Mouse (Mus musculus): ENCODE measurements around the gene Dnmt3a. TPM values are rescaled to one million over a fixed set of nuclear protein-coding genes. Genes with fewer than 3 reads are reported as not detected.

Gene Dnmt3a
- polyA plus RNA-seq, 1 experiment from 2014 or later: 120 TPM

DNA sequence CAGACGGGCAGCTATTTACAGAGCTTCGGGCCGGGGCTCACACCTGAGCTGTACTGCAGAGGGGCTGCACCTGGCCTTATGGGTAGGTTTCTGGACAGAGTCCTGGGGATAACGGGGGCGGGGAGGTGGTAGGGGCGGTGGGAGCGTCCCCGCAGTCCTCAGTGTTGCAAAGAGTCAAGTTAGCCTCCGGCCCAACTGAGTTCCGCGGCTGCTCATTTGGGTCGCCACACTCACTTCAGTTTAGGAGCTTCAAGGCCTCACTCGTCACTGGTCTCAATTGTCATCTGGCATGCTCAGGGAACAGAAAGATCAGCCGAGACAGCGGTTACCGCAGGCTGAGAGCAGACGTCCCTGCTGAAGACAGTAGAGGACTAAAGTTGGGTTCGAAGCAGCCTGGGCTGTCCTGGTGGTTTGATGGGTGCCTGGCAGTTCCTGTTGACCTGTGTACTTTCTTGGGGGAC lies 86.0 kb downstream of the Dnmt3a start:
- Histone ChIP-seq H3K27me3 (replicated peaks) (no peaks in the 10 kb centered on the region), H3K36me3 (peaks cover 23% of the 10 kb centered on the region), H3K27ac (peak overlapping the region; percentile 91), H3K4me1 (replicated peaks) (peaks cover 55% of the 10 kb centered on the region), H3K9ac (peak overlapping the region; percentile 52), H3K9me3 (no peaks in the 10 kb centered on the region), H3K4me3 (replicated peaks) (peak overlapping the region; percentile 44), H3K4me2 (replicated peaks) (peak overlapping the region; percentile 83)
- 12% methylated on average over 18 of the region's 18 CpGs for WGBS
- peak; percentile 48 for ATAC-seq

DNA sequence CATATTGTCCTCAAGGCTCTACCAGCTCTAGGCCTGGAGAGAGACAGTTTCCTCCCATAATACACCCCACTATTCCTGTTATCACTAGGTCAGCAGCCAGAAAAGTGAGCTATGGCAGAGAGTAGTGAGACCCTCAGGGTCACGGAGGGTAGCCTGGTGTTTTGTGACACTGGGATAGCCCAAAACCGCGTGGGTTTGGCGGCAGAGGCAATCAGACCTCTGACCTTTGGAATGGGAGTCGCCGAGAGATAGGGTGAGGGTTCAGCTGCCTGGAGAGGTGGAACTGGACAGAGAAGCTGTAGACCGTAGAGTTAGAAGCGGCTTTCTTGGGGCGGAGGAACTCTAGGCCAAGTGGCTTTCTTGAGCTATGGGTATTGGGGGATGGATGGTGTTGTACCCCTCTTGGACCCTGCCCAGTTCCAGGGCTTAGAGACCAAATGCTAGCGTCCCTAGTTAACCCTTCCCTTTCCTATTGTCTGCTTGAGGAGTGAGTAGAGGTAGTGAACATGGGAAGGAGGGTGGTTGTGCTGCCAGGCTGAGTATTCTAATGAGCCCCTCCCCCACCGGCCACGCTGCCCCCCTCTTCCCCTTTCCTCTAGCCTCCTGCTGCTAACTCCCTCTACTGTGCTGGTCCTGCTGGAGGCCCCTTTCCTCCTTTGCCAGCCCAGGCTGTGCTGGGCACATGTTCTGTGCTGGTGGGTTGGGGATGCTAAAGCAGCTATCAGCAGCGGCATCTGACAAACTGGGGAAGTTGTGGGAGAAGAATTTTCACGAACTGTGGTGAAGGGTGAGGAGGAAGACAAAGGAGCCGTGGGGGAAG lies 86.6 kb downstream of the Dnmt3a start:
- H3K27me3 ChIP-seq (replicated peaks): no peaks in the 10 kb centered on the region
- H3K36me3 ChIP-seq: peaks cover 29% of the 10 kb centered on the region
- peak overlapping the region; percentile 91 for H3K27ac ChIP-seq
- H3K4me3 ChIP-seq (replicated peaks): peak overlapping the region; percentile 44
- peak; percentile 29 for ATAC-seq
- H3K9ac ChIP-seq: peak overlapping the region; percentile 52
- peaks cover 49% of the 10 kb centered on the region for H3K4me1 ChIP-seq (replicated peaks)
- H3K9me3 ChIP-seq: no peaks in the 10 kb centered on the region
- H3K4me2 ChIP-seq (replicated peaks): peak overlapping the region; percentile 83
- 12% methylated on average over 15 of the region's 15 CpGs for WGBS

DNA sequence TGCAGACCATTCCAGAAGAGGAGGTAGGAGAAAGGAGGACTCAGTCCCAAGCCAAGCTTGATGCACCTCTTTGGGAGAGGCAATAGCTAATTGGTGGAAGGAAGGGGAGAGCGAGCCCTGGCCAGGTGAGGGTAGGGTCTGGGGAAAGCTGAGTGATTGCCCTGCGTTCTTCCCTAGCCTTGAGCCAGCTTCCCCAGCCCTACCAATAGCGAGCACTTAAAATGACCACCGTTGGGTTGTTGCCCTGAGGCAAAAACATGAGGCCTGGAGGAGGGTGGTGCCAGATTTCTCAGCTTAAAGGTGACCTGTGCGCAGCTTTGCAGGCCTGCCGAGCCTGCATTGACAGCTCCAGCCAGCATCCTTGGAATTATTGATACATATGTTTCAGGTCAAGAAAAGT lies 87.5 kb downstream of the Dnmt3a start:
- Histone ChIP-seq H3K27me3 (replicated peaks) (no peaks in the 10 kb centered on the region), H3K9me3 (no peaks in the 10 kb centered on the region), H3K4me2 (replicated peaks) (peak overlapping the region; percentile 83), H3K4me1 (replicated peaks) (peaks cover 40% of the 10 kb centered on the region), H3K4me3 (replicated peaks) (0 out of 2 replicates have a peak overlapping the region, but pooled peaks have one; percentile 44), H3K36me3 (peaks cover 36% of the 10 kb centered on the region), H3K9ac (0 out of 2 replicates have a peak overlapping the region, but pooled peaks have one; percentile 52), H3K27ac (no peak overlapping the region)
- WGBS: 55% methylated on average over 6 of the region's 6 CpGs
- ATAC-seq: no peak

DNA sequence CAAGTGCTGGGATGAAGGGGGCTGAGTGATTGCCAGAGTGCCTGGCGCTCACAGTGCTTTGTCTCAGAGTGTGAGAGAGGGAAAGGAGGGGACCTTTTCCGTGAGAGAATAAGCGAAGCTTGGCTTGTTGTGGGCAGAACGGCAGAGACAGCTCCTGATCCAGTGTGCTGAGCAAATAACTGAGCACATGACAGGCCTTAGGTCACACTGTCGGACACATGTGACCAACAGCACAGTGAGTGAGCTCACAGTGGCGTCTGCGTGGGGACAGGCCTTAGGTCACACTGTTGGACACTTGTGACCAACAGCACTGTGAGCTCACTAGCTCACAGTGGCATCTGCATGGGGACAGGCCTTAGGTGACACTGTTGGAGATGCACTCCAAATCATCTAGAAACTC lies 88.7 kb downstream of the Dnmt3a start:
- 72% methylated on average over 7 of the region's 7 CpGs for WGBS
- peaks cover 45% of the 10 kb centered on the region for H3K36me3 ChIP-seq
- no peak for ATAC-seq

DNA sequence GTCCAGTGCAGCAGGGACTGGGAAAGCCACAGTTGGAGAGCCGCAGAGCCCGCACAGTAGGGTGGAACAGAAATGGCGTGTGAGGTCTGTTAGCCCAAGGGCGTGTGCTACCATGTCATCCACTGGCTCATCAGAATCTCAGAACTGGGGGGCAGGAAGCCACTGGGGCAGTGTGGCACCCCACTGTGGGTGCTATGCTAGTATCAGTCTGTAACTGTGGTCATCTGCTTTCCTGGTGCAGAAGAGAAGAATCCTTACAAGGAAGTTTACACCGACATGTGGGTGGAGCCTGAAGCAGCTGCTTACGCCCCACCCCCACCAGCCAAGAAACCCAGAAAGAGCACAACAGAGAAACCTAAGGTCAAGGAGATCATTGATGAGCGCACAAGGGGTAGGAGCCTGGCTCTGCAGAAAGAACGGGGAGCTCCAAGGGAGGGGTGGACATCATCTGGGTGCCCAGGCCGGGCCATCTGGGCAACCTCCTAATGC lies 91.3 kb downstream of the Dnmt3a start:
- no peak for ATAC-seq
- Histone ChIP-seq H3K9me3 (no peaks in the 10 kb centered on the region), H3K4me3 (replicated peaks) (no peak overlapping the region), H3K27me3 (replicated peaks) (no peaks in the 10 kb centered on the region), H3K27ac (no peak overlapping the region), H3K4me1 (replicated peaks) (peaks cover 23% of the 10 kb centered on the region), H3K36me3 (peaks cover 66% of the 10 kb centered on the region), H3K9ac (no peak overlapping the region), H3K4me2 (replicated peaks) (no peak overlapping the region)
- WGBS: 84% methylated on average over 9 of the region's 9 CpGs

More for the DNA sequence above, 88.7 kb downstream of the Dnmt3a start:
- Histone ChIP-seq H3K4me2 (replicated peaks) (no peak overlapping the region), H3K4me3 (replicated peaks) (no peak overlapping the region), H3K4me1 (replicated peaks) (peaks cover 37% of the 10 kb centered on the region), H3K9ac (no peak overlapping the region), H3K27ac (no peak overlapping the region), H3K27me3 (replicated peaks) (no peaks in the 10 kb centered on the region), H3K9me3 (no peaks in the 10 kb centered on the region)

DNA sequence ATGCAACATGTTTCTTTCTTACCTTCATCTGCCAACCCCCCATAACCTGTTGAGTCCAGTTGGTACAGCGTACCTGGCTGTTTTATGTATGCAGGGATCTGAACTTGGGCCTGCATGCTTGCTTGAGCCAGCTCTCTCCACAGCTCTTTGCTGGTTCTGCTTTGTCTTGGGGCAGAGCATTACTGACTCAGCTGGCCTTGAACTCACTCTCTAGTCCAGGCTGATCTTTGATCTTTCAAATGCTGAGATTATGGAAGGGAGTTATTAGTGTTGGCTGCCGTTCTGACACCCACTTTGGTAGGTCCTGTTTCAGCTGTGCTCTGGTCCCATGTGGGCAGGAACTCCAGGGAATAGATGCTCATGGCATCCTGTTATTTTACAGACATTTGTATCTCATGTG lies 93.0 kb downstream of the Dnmt3a start:
- peaks cover 79% of the 10 kb centered on the region for H3K36me3 ChIP-seq
- no peak for ATAC-seq

DNA sequence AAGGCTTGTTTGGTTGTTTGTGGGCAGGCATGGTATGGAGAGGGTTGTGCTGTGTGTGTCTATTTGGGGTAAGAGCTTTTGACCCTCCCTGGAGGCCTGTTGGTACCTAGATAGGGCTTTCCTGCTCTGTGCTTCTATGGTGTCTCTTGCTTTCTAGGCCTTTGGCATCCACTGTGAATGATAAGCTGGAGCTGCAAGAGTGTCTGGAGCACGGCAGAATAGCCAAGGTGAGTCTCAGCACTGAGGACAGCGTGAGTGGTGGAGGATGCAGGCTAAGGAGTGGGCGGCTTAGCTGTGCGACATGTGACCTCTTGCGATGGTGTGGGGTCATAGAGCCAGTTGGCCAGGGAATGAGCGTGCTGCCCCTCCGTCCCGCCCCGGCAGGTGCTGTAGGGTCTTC lies 99.6 kb downstream of the Dnmt3a start:
- Histone ChIP-seq H3K4me3 (replicated peaks) (no peak overlapping the region), H3K27ac (no peak overlapping the region), H3K9me3 (no peaks in the 10 kb centered on the region), H3K36me3 (peaks cover 63% of the 10 kb centered on the region), H3K27me3 (replicated peaks) (no peaks in the 10 kb centered on the region), H3K4me1 (replicated peaks) (no peaks in the 10 kb centered on the region), H3K4me2 (replicated peaks) (no peak overlapping the region), H3K9ac (no peak overlapping the region)
- 93% methylated on average over 9 of the region's 9 CpGs for WGBS
- ATAC-seq: no peak

More for the DNA sequence above, 93.0 kb downstream of the Dnmt3a start:
- Histone ChIP-seq H3K27me3 (replicated peaks) (no peaks in the 10 kb centered on the region), H3K27ac (no peak overlapping the region), H3K4me2 (replicated peaks) (no peak overlapping the region), H3K9me3 (no peaks in the 10 kb centered on the region), H3K4me3 (replicated peaks) (no peak overlapping the region), H3K9ac (no peak overlapping the region), H3K4me1 (replicated peaks) (peaks cover 7% of the 10 kb centered on the region)
- 95% methylated on average over 2 of the region's 2 CpGs for WGBS

DNA sequence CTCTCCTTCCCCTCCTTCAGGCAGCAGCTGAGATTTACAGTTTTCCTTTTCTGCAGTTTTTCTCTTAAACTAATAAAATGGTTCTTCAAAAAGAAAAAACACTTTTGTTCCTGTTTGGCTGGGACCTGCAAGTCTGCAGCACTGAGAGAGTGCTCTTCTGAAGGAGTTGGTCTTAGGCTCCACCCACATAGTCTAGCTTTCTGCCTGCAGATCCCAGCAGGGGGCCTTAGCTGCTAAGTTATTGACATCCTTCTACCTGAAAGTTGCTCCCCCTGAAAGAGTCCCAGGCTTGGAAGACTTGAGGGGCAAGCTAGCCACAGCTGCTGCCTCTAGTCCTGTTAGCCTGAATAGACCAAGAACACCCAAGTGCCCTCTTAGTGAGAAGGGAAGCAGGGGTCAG lies 100.5 kb downstream of the Dnmt3a start:
- Histone ChIP-seq H3K36me3 (peaks cover 61% of the 10 kb centered on the region), H3K9me3 (no peaks in the 10 kb centered on the region), H3K27me3 (replicated peaks) (no peaks in the 10 kb centered on the region), H3K27ac (no peak overlapping the region), H3K9ac (no peak overlapping the region), H3K4me2 (replicated peaks) (no peak overlapping the region), H3K4me3 (replicated peaks) (no peak overlapping the region), H3K4me1 (replicated peaks) (no peaks in the 10 kb centered on the region)
- ATAC-seq: no peak

DNA sequence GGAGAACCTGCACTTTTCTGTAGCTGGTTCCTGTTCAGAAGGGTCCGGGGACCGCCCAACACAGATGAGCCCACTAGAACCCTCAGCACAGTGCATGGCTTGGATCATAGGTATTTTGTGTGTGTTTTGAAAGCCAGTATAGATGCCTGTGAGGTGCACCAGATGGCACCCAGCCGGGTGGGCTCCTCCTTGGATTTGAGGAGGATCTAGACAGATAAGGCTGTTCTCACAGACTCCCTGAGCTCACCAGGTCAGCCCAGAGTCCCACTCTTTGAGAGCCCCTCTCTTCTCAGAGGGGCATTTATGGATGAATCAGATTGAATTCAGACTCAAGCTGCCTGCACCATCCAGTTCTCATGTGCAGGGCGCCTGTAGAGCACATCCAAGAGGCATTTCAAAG lies 101.2 kb downstream of the Dnmt3a start:
- Histone ChIP-seq H3K4me3 (replicated peaks) (no peak overlapping the region), H3K9me3 (no peaks in the 10 kb centered on the region), H3K4me1 (replicated peaks) (no peaks in the 10 kb centered on the region), H3K36me3 (peaks cover 57% of the 10 kb centered on the region), H3K27ac (no peak overlapping the region), H3K27me3 (replicated peaks) (no peaks in the 10 kb centered on the region), H3K9ac (no peak overlapping the region), H3K4me2 (replicated peaks) (no peak overlapping the region)
- no peak for ATAC-seq
- 86% methylated on average over 4 of the region's 4 CpGs for WGBS

DNA sequence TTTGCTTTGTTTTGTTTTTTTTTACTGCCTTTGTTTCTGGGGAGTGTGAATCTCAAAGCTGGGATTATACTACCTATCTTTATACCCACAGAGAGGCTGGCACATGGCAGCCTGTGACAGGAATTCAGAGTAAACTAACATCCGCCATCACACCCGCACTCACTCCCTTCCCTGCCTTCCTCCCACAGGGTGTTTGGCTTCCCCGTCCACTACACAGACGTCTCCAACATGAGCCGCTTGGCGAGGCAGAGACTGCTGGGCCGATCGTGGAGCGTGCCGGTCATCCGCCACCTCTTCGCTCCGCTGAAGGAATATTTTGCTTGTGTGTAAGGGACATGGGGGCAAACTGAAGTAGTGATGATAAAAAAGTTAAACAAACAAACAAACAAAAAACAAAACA lies 101.6 kb downstream of the Dnmt3a start:
- H3K9ac ChIP-seq: no peak overlapping the region
- H3K27me3 ChIP-seq (replicated peaks): no peaks in the 10 kb centered on the region
- no peak overlapping the region for H3K27ac ChIP-seq
- H3K9me3 ChIP-seq: no peaks in the 10 kb centered on the region
- WGBS: 81% methylated on average over 13 of the region's 13 CpGs
- no peak overlapping the region for H3K4me3 ChIP-seq (replicated peaks)
- ATAC-seq: no peak
- H3K4me2 ChIP-seq (replicated peaks): no peak overlapping the region
- peaks cover 56% of the 10 kb centered on the region for H3K36me3 ChIP-seq
- no peaks in the 10 kb centered on the region for H3K4me1 ChIP-seq (replicated peaks)

DNA sequence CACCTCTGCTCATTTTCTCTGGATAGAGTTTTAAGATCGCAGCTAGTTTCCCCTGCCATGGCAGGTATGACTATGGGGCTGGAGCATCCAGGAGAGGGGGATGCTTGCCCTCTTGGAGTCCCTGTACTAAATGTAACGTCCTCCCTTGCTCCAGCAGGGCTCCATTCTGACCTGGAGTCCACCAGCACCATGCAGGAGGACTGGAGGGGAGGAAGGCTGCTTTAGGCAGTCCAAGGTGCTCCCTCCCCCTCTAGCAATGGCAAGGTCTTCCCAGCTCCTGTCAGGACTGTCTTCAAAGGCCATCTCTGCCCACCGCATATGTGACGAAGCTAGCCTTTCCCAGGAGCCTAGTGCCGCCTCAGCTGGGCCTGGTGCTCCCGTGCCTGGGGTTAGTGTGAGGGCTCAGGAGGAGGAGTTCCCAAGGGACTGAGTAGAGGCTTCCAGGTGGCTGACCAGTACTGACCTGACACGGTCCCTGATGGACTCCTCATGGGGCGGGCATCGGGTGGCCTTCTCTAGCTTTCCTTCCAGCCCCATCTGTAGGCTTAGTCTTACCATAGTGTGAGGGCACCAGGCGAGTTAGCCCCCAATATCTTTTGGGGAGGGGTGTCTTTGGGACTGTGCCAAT lies 104.8 kb downstream of the Dnmt3a start:
- WGBS: 63% methylated on average over 10 of the region's 10 CpGs
- Histone ChIP-seq H3K27me3 (replicated peaks) (no peaks in the 10 kb centered on the region), H3K27ac (no peak overlapping the region), H3K4me3 (replicated peaks) (no peak overlapping the region), H3K9me3 (no peaks in the 10 kb centered on the region), H3K36me3 (peaks cover 37% of the 10 kb centered on the region), H3K9ac (no peak overlapping the region), H3K4me1 (replicated peaks) (no peaks in the 10 kb centered on the region), H3K4me2 (replicated peaks) (no peak overlapping the region)
- no peak for ATAC-seq

DNA sequence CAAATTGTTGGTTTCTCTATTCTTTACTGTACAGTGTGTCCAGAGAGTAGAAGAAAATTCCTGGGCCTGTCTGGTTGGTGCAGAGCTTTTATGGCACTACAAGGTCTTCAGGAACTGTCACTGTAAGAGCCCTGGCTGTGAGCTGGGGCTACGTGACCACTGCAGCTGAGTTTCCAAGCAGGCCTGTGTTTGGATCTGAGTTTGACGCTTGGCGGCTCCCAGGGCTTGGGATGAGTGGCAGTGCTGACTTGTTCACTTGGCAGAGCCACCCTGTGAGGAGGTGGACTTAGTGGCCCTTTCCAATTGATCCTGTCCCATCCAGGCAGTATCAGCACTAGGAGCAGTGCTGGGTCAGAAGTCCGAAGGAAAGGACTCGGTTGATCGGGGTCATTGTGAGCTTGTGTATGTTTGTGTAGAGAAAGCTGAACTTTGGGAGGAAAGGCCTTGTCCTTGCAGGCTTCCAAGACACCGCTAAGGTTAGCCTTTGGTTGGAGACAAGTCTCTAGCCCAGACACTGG lies 106.1 kb downstream of the Dnmt3a start:
- 87% methylated on average over 7 of the region's 7 CpGs for WGBS
- Histone ChIP-seq H3K4me1 (replicated peaks) (no peaks in the 10 kb centered on the region), H3K9ac (no peak overlapping the region), H3K4me2 (replicated peaks) (no peak overlapping the region), H3K9me3 (no peaks in the 10 kb centered on the region), H3K27me3 (replicated peaks) (no peaks in the 10 kb centered on the region), H3K36me3 (peaks cover 28% of the 10 kb centered on the region), H3K4me3 (replicated peaks) (no peak overlapping the region), H3K27ac (no peak overlapping the region)
- ATAC-seq: 0 out of 2 replicates have a peak, but pooled peaks have one; percentile 7

Data from intestine, embryonic 15.5 days (tissue).